Mouse (Mus musculus) heart, postnatal 0 days (tissue): ENCODE data around the gene Clnk. TPM values are rescaled to one million over a fixed set of nuclear protein-coding genes. Genes with fewer than 3 reads are reported as not detected.

Experiments used
- ATAC-seq: fragments of 200-750 bp; cut with Nextera tagmentation; 2 replicates; pipeline ENCODE4 v1.8.0; 2017; ENCODE audit warnings: low read depth, moderate number of reproducible peaks, moderate library complexity; ENCODE audit not compliant: insufficient read depth
- DNase-seq: peaks from one replicate; pipeline ENCODE4 v3.0.0-alpha.2; 2016; ENCODE audit warnings: low spot score
- H3K27ac ChIP-seq: fragments of 300-500 bp; sonication (generic); 2 replicates; pipeline ENCODE4 v1.5.1; 2014; ENCODE audit warnings: low read depth, mild to moderate bottlenecking
- H3K27me3 ChIP-seq: fragments of 300-500 bp; sonication (generic); 2 replicates; pipeline ENCODE4 v1.6.1; 2014; ENCODE audit warnings: low read length, mixed read lengths; ENCODE audit not compliant: control insufficient read depth, insufficient read depth
- H3K36me3 ChIP-seq: fragments of 300-500 bp; sonication (generic); replicated peaks from 2 replicates; pipeline ENCODE4 v1.6.1; 2014; ENCODE audit warnings: low read length, mixed read lengths; ENCODE audit not compliant: control insufficient read depth, insufficient read depth
- H3K4me1 ChIP-seq: fragments of 300-500 bp; sonication (generic); 2 replicates; pipeline ENCODE4 v1.6.1; 2014; ENCODE audit warnings: antibody characterized with exemption; ENCODE audit not compliant: control insufficient read depth, insufficient read depth
- H3K4me2 ChIP-seq: fragments of 300-500 bp; sonication (generic); 2 replicates; pipeline ENCODE4 v1.6.1; 2014; ENCODE audit warnings: low read depth, mild to moderate bottlenecking, low read length, moderate library complexity
- H3K4me3 ChIP-seq: fragments of 300-500 bp; sonication (generic); 2 replicates; pipeline ENCODE4 v1.5.1; 2014; ENCODE audit warnings: low read depth, low read length
- H3K9ac ChIP-seq: fragments of 300-500 bp; sonication (generic); replicated peaks from 2 replicates; pipeline ENCODE4 v1.6.1; 2014; ENCODE audit warnings: low read depth, low read length, mixed read lengths
- H3K9me3 ChIP-seq: fragments of 300-500 bp; sonication (generic); replicated peaks from 2 replicates; pipeline ENCODE4 v1.6.1; 2016; ENCODE audit warnings: low read length; ENCODE audit not compliant: control insufficient read depth
- CTCF ChIP-seq: IDR thresholded peaks from 2 replicates; pipeline ENCODE4 v1.5.1; 2016; ENCODE audit warnings: antibody characterized with exemption, control low read depth, low read depth
- EP300 ChIP-seq: IDR thresholded peaks from 2 replicates; pipeline ENCODE4 v1.6.1; 2016; ENCODE audit warnings: antibody characterized with exemption, low read depth
- WGBS: fragments of 180-500 bp; shearing (Covaris S2); extraction: QIAGEN DNeasy Blood & Tissue Kit; methylation state at CpG from one replicate; pipeline ENCODE4 v1.1.7; 2014; 5-methylcytosine and 5-hydroxymethylcytosine counted together
- polyA plus RNA-seq: library from polyadenylated mRNA; unstranded; fragments of >200 nt; fragmentation: Nextera tagmentation; extraction: Ambion mirVana; gene quantifications from 2 replicates; pipeline ENCODE4 v1.2.1, GENCODE M21; 2015
- total RNA-seq: library from RNA; depleted of rRNA; stranded (reverse); fragments of >200 nt; gene quantifications from 2 replicates; pipeline ENCODE4 v1.2.3, GENCODE M21; 2014; ENCODE audit warnings: low replicate concordance

Gene Clnk
- total and polyA plus RNA-seq, 2 experiments from 2014 or later: not detected

DNA sequence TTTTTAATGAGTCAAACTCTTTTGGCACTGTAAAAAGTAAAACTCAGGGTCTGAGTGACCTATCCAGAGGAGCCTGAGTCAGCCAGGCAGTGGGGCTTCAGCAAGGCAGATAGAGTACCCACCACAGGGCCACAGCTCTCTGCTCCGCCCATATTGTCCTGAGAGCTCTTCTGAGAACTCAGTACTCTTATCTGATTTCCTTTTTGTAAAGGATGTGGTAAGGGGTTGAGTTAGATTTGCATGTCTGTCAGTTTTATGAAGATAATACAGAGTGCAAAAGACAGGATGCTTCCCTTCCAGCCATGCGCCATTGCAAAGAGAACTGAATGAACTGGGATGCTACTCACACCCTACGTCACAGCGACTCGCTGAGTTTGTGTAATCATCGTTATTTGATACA is 12.0 kb downstream of the Clnk start:
- 67% methylated on average over 6 of the region's 6 CpGs for WGBS
- Histone ChIP-seq H3K9ac (no peak overlapping the region), H3K27ac (no peak overlapping the region), H3K36me3 (no peaks in the 10 kb centered on the region), H3K4me2 (no peak overlapping the region), H3K27me3 (no peaks in the 10 kb centered on the region), H3K4me1 (no peaks in the 10 kb centered on the region), H3K9me3 (no peaks in the 10 kb centered on the region), H3K4me3 (no peak overlapping the region)
- ATAC-seq: no peak
- no peak for DNase-seq
- TF ChIP-seq CTCF: no peak
- TF ChIP-seq EP300: no peak

DNA sequence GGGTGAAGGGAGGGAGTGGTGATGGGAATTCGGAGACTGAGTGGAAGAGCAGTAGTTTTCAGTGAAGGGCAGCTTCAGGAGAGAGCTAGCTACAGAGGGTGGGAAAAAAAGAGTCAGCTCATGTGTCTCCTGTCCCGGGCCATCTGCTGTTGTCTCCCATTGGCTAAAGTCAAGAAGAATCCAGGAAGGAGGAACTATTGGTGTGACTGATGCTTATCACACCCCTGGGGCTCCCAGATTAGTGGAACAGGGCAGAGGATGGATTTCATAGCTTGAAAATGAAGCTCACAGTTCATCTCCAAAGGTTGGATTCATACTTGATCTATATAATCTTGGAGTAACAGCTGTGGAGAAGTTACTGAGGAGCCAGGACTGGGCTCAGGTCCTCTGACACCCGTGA is 13.6 kb downstream of the Clnk start:
- Histone ChIP-seq H3K4me2 (no peak overlapping the region), H3K9me3 (no peaks in the 10 kb centered on the region), H3K4me3 (no peak overlapping the region), H3K4me1 (no peaks in the 10 kb centered on the region), H3K27ac (no peak overlapping the region), H3K9ac (no peak overlapping the region), H3K27me3 (no peaks in the 10 kb centered on the region), H3K36me3 (no peaks in the 10 kb centered on the region)
- DNase-seq (no peak), ATAC-seq (no peak)
- TF ChIP-seq EP300 (no peak), CTCF (no peak)
- WGBS: 24% methylated on average over 3 of the region's 3 CpGs

DNA sequence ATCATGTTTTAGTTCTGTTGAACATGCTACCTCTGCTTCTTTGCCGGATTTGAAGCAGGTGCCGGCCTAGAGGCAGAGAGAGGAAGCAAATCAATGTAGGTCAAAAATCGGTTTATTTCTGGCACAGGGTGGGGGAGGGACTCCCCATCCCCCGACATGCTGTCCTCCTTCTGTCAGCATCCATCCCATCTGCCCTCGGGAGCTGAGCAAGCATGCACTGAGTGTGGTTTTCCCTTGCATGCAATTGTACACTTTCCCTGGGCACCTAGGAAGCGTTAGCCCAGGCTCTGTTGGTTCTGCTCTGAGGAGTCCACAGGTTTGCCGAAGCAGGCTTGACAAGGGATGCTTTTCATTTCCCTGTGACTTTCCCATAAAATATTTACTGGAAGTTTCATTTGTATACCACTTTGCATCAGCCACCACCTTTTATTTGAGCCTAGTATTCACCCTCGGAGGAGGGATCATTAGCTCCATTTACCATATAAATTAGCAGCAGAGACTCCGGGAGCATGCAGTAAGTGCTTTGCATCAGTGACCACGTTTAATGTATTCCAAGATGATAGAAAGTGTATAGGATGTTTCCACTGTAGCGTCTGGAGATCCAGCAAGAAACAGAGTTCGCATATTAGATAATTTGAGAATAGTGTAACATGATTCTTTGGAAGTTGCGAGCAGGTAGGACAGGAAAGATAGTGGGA is 14.2 kb downstream of the Clnk start:
- TF ChIP-seq CTCF (no peak), EP300 (no peak)
- Histone ChIP-seq H3K4me1 (no peaks in the 10 kb centered on the region), H3K36me3 (no peaks in the 10 kb centered on the region), H3K4me3 (no peak overlapping the region), H3K27ac (no peak overlapping the region), H3K27me3 (no peaks in the 10 kb centered on the region), H3K9ac (no peak overlapping the region), H3K9me3 (no peaks in the 10 kb centered on the region), H3K4me2 (no peak overlapping the region)
- WGBS: 53% methylated on average over 13 of the region's 13 CpGs
- DNase-seq (no peak), ATAC-seq (no peak)

DNA sequence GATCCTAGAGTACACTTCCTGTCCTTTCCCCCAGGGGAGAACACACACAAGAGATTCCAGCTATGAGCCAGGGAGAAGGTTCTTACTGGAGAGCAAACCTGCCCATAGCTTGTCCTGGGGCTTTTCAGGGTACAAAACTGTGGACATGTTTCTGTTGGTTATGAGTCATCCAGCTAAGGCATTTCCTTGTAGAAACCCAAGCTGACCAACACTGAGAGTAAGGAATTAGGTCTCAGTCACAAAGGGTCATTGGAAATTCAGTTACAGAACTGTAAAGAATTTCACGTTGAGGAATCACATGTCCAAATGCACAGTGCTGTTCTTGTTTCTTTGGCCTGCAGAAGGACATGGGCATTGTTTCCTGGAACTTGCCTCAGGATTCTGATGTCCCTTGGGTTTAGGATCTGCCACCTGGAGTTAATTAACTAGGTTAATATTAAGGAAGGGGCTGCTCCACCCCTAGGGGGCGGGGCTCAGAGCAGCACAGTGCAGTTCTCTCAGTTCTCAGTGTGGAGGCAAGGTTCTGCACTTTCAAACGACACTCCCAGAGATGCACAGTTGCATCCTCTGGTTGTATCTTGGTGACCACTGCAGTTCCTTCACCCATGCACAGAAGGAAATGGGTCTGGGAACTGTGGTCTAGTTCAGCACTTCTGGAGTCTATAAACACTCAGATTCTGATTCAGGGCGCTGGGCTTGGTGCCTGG is 18.4 kb downstream of the Clnk start:
- no peak for DNase-seq
- Histone ChIP-seq H3K27me3 (no peaks in the 10 kb centered on the region), H3K4me2 (no peak overlapping the region), H3K4me3 (no peak overlapping the region), H3K27ac (no peak overlapping the region), H3K9ac (no peak overlapping the region), H3K4me1 (no peaks in the 10 kb centered on the region), H3K36me3 (no peaks in the 10 kb centered on the region), H3K9me3 (no peaks in the 10 kb centered on the region)
- WGBS: 49% methylated on average over 4 of the region's 4 CpGs
- ATAC-seq: no peak
- TF ChIP-seq CTCF: no peak
- no peak for TF ChIP-seq EP300

DNA sequence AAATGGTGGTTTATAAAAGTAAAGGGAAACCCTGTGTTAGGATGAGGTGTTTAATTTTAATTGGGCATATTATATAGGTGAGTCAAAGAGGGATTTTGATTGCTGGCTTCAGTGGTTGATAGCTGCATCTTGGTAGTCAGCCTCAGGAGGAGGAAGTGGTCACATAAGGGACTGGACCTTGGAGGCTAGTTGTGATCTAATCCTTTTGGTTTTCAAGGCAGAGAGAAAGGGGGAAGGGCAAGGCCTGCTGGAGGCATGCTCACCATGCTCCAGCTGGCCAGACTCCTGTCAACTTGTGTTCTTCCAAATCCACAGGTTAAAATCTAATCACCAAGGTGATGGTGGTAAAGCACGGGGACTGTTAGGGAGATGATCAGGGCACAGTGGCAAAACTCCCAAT is 19.0 kb downstream of the Clnk start:
- no peak for TF ChIP-seq EP300
- TF ChIP-seq CTCF: no peak
- DNase-seq: no peak
- H3K27ac ChIP-seq: no peak overlapping the region
- no peak overlapping the region for H3K4me3 ChIP-seq
- no peaks in the 10 kb centered on the region for H3K4me1 ChIP-seq
- no peaks in the 10 kb centered on the region for H3K9me3 ChIP-seq
- WGBS: 58% methylated on average over 1 of the region's 1 CpGs
- H3K9ac ChIP-seq: no peak overlapping the region
- ATAC-seq: no peak
- H3K27me3 ChIP-seq: no peaks in the 10 kb centered on the region
- H3K4me2 ChIP-seq: no peak overlapping the region
- H3K36me3 ChIP-seq: no peaks in the 10 kb centered on the region
